Mouse (Mus musculus) hindbrain, embryonic 16.5 days (tissue): ENCODE data around the gene Acsl3. TPM values are rescaled to one million over a fixed set of nuclear protein-coding genes. Genes with fewer than 3 reads are reported as not detected.

Source experiments
- ATAC-seq: fragments of 200-750 bp; cut with Nextera tagmentation; 2 replicates; pipeline ENCODE4 v1.8.0; 2017; ENCODE audit warnings: moderate TSS enrichment, moderate library complexity
- H3K27ac ChIP-seq: fragments of 300-500 bp; sonication (generic); 2 replicates; pipeline ENCODE4 v1.5.1; 2014; ENCODE audit warnings: low read depth, mild to moderate bottlenecking, control low read depth, low read length, moderate library complexity
- H3K27me3 ChIP-seq: fragments of 300-500 bp; sonication (generic); replicated peaks from 2 replicates; pipeline ENCODE4 v1.6.1; 2014; ENCODE audit warnings: low read length; ENCODE audit not compliant: control insufficient read depth, insufficient read depth
- H3K36me3 ChIP-seq: fragments of 300-500 bp; sonication (generic); 2 replicates; pipeline ENCODE4 v1.6.1; 2014; ENCODE audit warnings: mild to moderate bottlenecking, low read length, moderate library complexity, mixed read lengths; ENCODE audit not compliant: control insufficient read depth, insufficient read depth
- H3K4me1 ChIP-seq: fragments of 300-500 bp; sonication (generic); 2 replicates; pipeline ENCODE4 v1.6.1; 2014; ENCODE audit warnings: low read depth, low read length; ENCODE audit not compliant: control insufficient read depth, insufficient read depth
- H3K4me2 ChIP-seq: fragments of 300-500 bp; sonication (generic); 2 replicates; pipeline ENCODE4 v1.6.1; 2014; ENCODE audit warnings: mild to moderate bottlenecking, low read length, control low read depth, moderate library complexity
- H3K4me3 ChIP-seq: fragments of 300-500 bp; sonication (generic); 2 replicates; pipeline ENCODE4 v1.5.1; 2014; ENCODE audit warnings: mild to moderate bottlenecking, low read length, control low read depth, moderate library complexity
- H3K9ac ChIP-seq: fragments of 300-500 bp; sonication (generic); 2 replicates; pipeline ENCODE4 v1.6.1; 2014; ENCODE audit warnings: low read depth, mild to moderate bottlenecking, control low read depth, low read length, moderate library complexity
- H3K9me3 ChIP-seq: fragments of 300-500 bp; sonication (generic); 2 replicates; pipeline ENCODE4 v1.6.1; 2014; ENCODE audit warnings: mild to moderate bottlenecking, low read length, moderate library complexity; ENCODE audit not compliant: control insufficient read depth
- WGBS: fragments of 180-500 bp; shearing (Covaris S2); extraction: QIAGEN DNeasy Blood & Tissue Kit; methylation state at CpG from one replicate; pipeline ENCODE4 v1.1.7; 2014; 5-methylcytosine and 5-hydroxymethylcytosine counted together
- polyA plus RNA-seq: library from polyadenylated mRNA; unstranded; fragments of >200 nt; fragmentation: Nextera tagmentation; extraction: Ambion mirVana; gene quantifications from 2 replicates; pipeline ENCODE4 v1.2.1, GENCODE M21; 2015

The Acsl3 gene
- polyA plus RNA-seq, 1 experiment from 2014 or later: 106 TPM

GRCm38 (mm10) chr1:78666585-78666984 lies 9.0 kb downstream of the Acsl3 start:
- Histone ChIP-seq H3K4me2 (no peak overlapping the region), H3K36me3 (peaks cover 13% of the 10 kb centered on the region; the same call in 1 of the 2 replicates), H3K27me3 (no peaks in the 10 kb centered on the region), H3K4me3 (no peak overlapping the region), H3K4me1 (no peaks in the 10 kb centered on the region), H3K9ac (no peak overlapping the region), H3K9me3 (no peaks in the 10 kb centered on the region), H3K27ac (no peak overlapping the region)
- 95% methylated on average over 1 of the region's 1 CpGs for WGBS
- ATAC-seq: no peak

GRCm38 (mm10) chr1:78682291-78682690 lies 24.7 kb downstream of the Acsl3 start:
- Histone ChIP-seq H3K9ac (no peak overlapping the region), H3K4me3 (no peak overlapping the region), H3K27me3 (no peaks in the 10 kb centered on the region), H3K36me3 (no peaks in the 10 kb centered on the region; the same call in 1 of the 2 replicates), H3K4me1 (no peaks in the 10 kb centered on the region), H3K27ac (no peak overlapping the region), H3K4me2 (no peak overlapping the region), H3K9me3 (no peaks in the 10 kb centered on the region)
- ATAC-seq: no peak
- WGBS: 95% methylated on average over 3 of the region's 3 CpGs

GRCm38 (mm10) chr1:78684128-78684527 lies 26.5 kb downstream of the Acsl3 start:
- no peak overlapping the region for H3K4me3 ChIP-seq
- H3K27me3 ChIP-seq: no peaks in the 10 kb centered on the region
- H3K9ac ChIP-seq: no peak overlapping the region
- H3K4me1 ChIP-seq: no peaks in the 10 kb centered on the region
- no peaks in the 10 kb centered on the region; the same call in 1 of the 2 replicates for H3K36me3 ChIP-seq
- H3K9me3 ChIP-seq: no peaks in the 10 kb centered on the region
- 89% methylated on average over 8 of the region's 8 CpGs for WGBS
- ATAC-seq: no peak
- H3K4me2 ChIP-seq: no peak overlapping the region
- no peak overlapping the region for H3K27ac ChIP-seq

- no peaks in the 10 kb centered on the region for H3K27me3 ChIP-seq
- H3K9me3 ChIP-seq: no peaks in the 10 kb centered on the region
- H3K4me3 ChIP-seq: no peak overlapping the region
- H3K4me1 ChIP-seq: no peaks in the 10 kb centered on the region
- H3K36me3 ChIP-seq: peaks cover 4% of the 10 kb centered on the region
- no peak overlapping the region for H3K27ac ChIP-seq
- H3K4me2 ChIP-seq: no peak overlapping the region
- ATAC-seq: peak; percentile 63; the same call in 1 of the 2 replicates
- H3K9ac ChIP-seq: no peak overlapping the region
These were observed 29.2 kb downstream of the Acsl3 start for GRCm38 (mm10) chr1:78686872-78687271.

GRCm38 (mm10) chr1:78688149-78688548 lies 30.5 kb downstream of the Acsl3 start:
- 90% methylated on average over 7 of the region's 7 CpGs for WGBS
- no peaks in the 10 kb centered on the region for H3K4me1 ChIP-seq

GRCm38 (mm10) chr1:78694503-78695258 lies 37.1 kb downstream of the Acsl3 start:
- Histone ChIP-seq H3K9me3 (no peaks in the 10 kb centered on the region), H3K4me3 (no peak overlapping the region), H3K27ac (no peak overlapping the region), H3K9ac (no peak overlapping the region), H3K27me3 (no peaks in the 10 kb centered on the region), H3K4me2 (no peak overlapping the region), H3K4me1 (no peaks in the 10 kb centered on the region), H3K36me3 (peaks cover 27% of the 10 kb centered on the region)
- 95% methylated on average over 9 of the region's 9 CpGs for WGBS
- no peak for ATAC-seq

More at GRCm38 (mm10) chr1:78688149-78688548, 30.5 kb downstream of the Acsl3 start:
- Histone ChIP-seq H3K9ac (no peak overlapping the region), H3K9me3 (no peaks in the 10 kb centered on the region), H3K27ac (no peak overlapping the region), H3K4me2 (no peak overlapping the region), H3K27me3 (no peaks in the 10 kb centered on the region), H3K4me3 (no peak overlapping the region), H3K36me3 (peaks cover 4% of the 10 kb centered on the region; the same call in 1 of the 2 replicates)
- no peak for ATAC-seq

GRCm38 (mm10) chr1:78696305-78696704 lies 38.7 kb downstream of the Acsl3 start:
- H3K4me2 ChIP-seq: no peak overlapping the region
- no peaks in the 10 kb centered on the region for H3K4me1 ChIP-seq
- H3K27ac ChIP-seq: no peak overlapping the region
- H3K36me3 ChIP-seq: peaks cover 29% of the 10 kb centered on the region
- no peak overlapping the region for H3K9ac ChIP-seq
- H3K4me3 ChIP-seq: no peak overlapping the region
- no peaks in the 10 kb centered on the region for H3K27me3 ChIP-seq
- H3K9me3 ChIP-seq: no peaks in the 10 kb centered on the region
- WGBS: 93% methylated on average over 2 of the region's 2 CpGs
- no peak for ATAC-seq

- WGBS: 89% methylated on average over 5 of the region's 5 CpGs
- H3K9ac ChIP-seq: no peak overlapping the region
- H3K4me2 ChIP-seq: no peak overlapping the region
- H3K4me3 ChIP-seq: no peak overlapping the region
- no peak overlapping the region for H3K27ac ChIP-seq
- no peaks in the 10 kb centered on the region for H3K9me3 ChIP-seq
- no peaks in the 10 kb centered on the region for H3K27me3 ChIP-seq
- H3K4me1 ChIP-seq: no peaks in the 10 kb centered on the region
- peaks cover 35% of the 10 kb centered on the region for H3K36me3 ChIP-seq
- no peak for ATAC-seq
These were observed 39.3 kb downstream of the Acsl3 start for GRCm38 (mm10) chr1:78696903-78697302.

GRCm38 (mm10) chr1:78698138-78698537 lies 40.5 kb downstream of the Acsl3 start:
- peak; percentile 54 for ATAC-seq
- Histone ChIP-seq H3K9ac (no peak overlapping the region), H3K4me1 (no peaks in the 10 kb centered on the region), H3K27me3 (no peaks in the 10 kb centered on the region), H3K4me2 (no peak overlapping the region), H3K36me3 (peaks cover 38% of the 10 kb centered on the region), H3K9me3 (no peaks in the 10 kb centered on the region), H3K27ac (no peak overlapping the region), H3K4me3 (no peak overlapping the region)
- WGBS: 75% methylated on average over 6 of the region's 6 CpGs
